Mouse (Mus musculus) myocyte (in vitro differentiated cells): ENCODE results near the gene Pusl1. TPM values are rescaled to one million over a fixed set of nuclear protein-coding genes. Genes with fewer than 3 reads are reported as not detected.
A peak's percentile ranks its signal among the peaks of the same experiment; 100 is the strongest.

ENCODE experiments used
- H3K27me3 ChIP-seq: one replicate; pipeline ENCODE4 v1.6.1; 2011; ENCODE audit not compliant: control insufficient read depth, insufficient read depth, insufficient read length
- H3K36me3 ChIP-seq: one replicate; pipeline ENCODE4 v1.6.1; 2011; ENCODE audit not compliant: control insufficient read depth, insufficient read depth
- H3K4me2 ChIP-seq: one replicate; pipeline ENCODE4 v1.6.1; 2011; ENCODE audit warnings: low read depth, control low read depth
- H3K4me3 ChIP-seq: one replicate; pipeline ENCODE4 v1.5.1; 2011; ENCODE audit warnings: mild to moderate bottlenecking, control low read depth, moderate library complexity
- H3K79me2 ChIP-seq: one replicate; pipeline ENCODE4 v1.6.1; 2011; ENCODE audit not compliant: control insufficient read depth, insufficient read depth
- H3ac ChIP-seq: one replicate; pipeline ENCODE4 v1.6.1; 2011; ENCODE audit not compliant: control insufficient read depth, insufficient read length
- CEBPB ChIP-seq: IDR thresholded peaks from 2 replicates; pipeline ENCODE4 v1.6.1; 2011; ENCODE audit warnings: mild to moderate bottlenecking, moderate library complexity; ENCODE audit not compliant: poor library complexity, insufficient read depth, severe bottlenecking
- E2F4 ChIP-seq: IDR thresholded peaks from one replicate; pipeline ENCODE4 v1.6.1; 2011; ENCODE audit warnings: mild to moderate bottlenecking, control low read depth, moderate library complexity; ENCODE audit not compliant: insufficient read depth
- MAX ChIP-seq: IDR thresholded peaks from one replicate; pipeline ENCODE4 v1.6.1; 2011; ENCODE audit warnings: low read depth, mild to moderate bottlenecking, control low read depth
- MYOD1 ChIP-seq, 3 experiments: IDR thresholded peaks; one replicate each; pipeline ENCODE4 v1.6.1; 2011; ENCODE audit warnings: control low read depth in 2 of 3, low read depth in 2 of 3, mild to moderate bottlenecking in 2 of 3, moderate library complexity in 1 of 3; ENCODE audit not compliant: insufficient read length in 2 of 3, control insufficient read depth in 1 of 3
- MYOG ChIP-seq, 3 experiments: IDR thresholded peaks; one replicate each; pipeline ENCODE4 v1.6.1; 2011; ENCODE audit warnings: control low read depth in 2 of 3, low read depth in 2 of 3, mild to moderate bottlenecking in 2 of 3; ENCODE audit not compliant: insufficient read length in 2 of 3, control insufficient read depth in 1 of 3, insufficient read depth in 1 of 3
- POLR2A ChIP-seq: IDR thresholded peaks from one replicate; pipeline ENCODE4 v1.6.1; 2011; ENCODE audit warnings: low read depth, mild to moderate bottlenecking, control low read depth, moderate library complexity; ENCODE audit not compliant: insufficient read length
- POLR2AphosphoS2 ChIP-seq: IDR thresholded peaks from one replicate; pipeline ENCODE4 v1.6.1; 2011; ENCODE audit warnings: low read depth, control low read depth; ENCODE audit not compliant: insufficient read length
- REST ChIP-seq: IDR thresholded peaks from one replicate; pipeline ENCODE4 v1.6.1; 2011; ENCODE audit warnings: mild to moderate bottlenecking, control low read depth, moderate library complexity; ENCODE audit not compliant: insufficient read depth, insufficient read length
- SRF ChIP-seq: IDR thresholded peaks from one replicate; pipeline ENCODE4 v1.6.1; 2011; ENCODE audit warnings: low read depth; ENCODE audit not compliant: control insufficient read depth, insufficient read length
- TCF12 ChIP-seq: IDR thresholded peaks from one replicate; pipeline ENCODE4 v1.6.1; 2011; ENCODE audit warnings: mild to moderate bottlenecking, control low read depth; ENCODE audit not compliant: poor library complexity, insufficient read depth, severe bottlenecking
- TCF3 ChIP-seq: IDR thresholded peaks from one replicate; pipeline ENCODE4 v1.6.1; 2011; ENCODE audit warnings: low read depth, control low read depth; ENCODE audit not compliant: insufficient read length
- USF1 ChIP-seq: IDR thresholded peaks from one replicate; pipeline ENCODE4 v1.6.1; 2011; ENCODE audit warnings: low read depth, mild to moderate bottlenecking, control low read depth, moderate library complexity
- polyA plus RNA-seq: library from polyadenylated mRNA; unstranded; fragments of >200 nt; fragmentation: generic; extraction: Trizol; gene quantifications from one replicate; pipeline ENCODE4 v1.2.1, GENCODE M21; 2012; ENCODE audit warnings: missing spikeins

Pusl1 gene
- polyA plus RNA-seq, 1 experiment, result 19.1 TPM

GRCm38 (mm10) chr4:155849792-155850451, 41.7 kb downstream of the Pusl1 start:
- peak overlapping the region; percentile 100 for H3K4me2 ChIP-seq
- no peaks in the 10 kb centered on the region for H3K36me3 ChIP-seq
- H3K4me3 ChIP-seq, result no peak overlapping the region
- H3ac ChIP-seq, result no peak overlapping the region
- H3K27me3 ChIP-seq, result no peaks in the 10 kb centered on the region
- H3K79me2 ChIP-seq, result peaks cover 45% of the 10 kb centered on the region
- TF ChIP-seq E2F4 (no peak), CEBPB (no peak)

DNA sequence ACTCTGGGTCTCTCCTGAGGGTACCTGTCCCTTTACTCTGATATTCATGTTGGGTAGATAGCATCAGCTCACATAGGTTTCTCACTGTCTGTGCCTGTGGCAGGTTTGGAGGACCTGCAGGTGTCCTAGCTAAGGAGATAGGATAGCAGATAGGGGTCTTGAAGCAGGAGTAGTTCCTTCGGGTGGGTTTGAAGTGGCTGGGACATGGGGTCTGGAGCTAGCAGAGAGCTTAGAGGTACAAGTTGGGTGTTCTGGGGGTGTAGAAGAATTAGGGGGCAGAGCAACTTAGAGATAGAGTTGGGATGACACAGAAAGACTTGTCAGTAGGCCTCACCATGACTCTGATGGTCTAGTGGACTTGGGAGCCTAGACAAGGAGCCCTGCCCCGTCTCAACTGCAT, 42.2 kb downstream of the Pusl1 start:
- Histone ChIP-seq H3ac (no peak overlapping the region), H3K27me3 (no peaks in the 10 kb centered on the region), H3K4me2 (peak overlapping the region; percentile 100), H3K36me3 (no peaks in the 10 kb centered on the region), H3K4me3 (peak overlapping the region; percentile 80), H3K79me2 (peaks cover 45% of the 10 kb centered on the region)
- TF ChIP-seq POLR2A (no peak), E2F4 (no peak)

GRCm38 (mm10) chr4:155848434-155849095, 43.0 kb downstream of the Pusl1 start:
- peak overlapping the region; percentile 80 for H3K4me3 ChIP-seq
- no peaks in the 10 kb centered on the region for H3K36me3 ChIP-seq
- H3K79me2 ChIP-seq, result peaks cover 45% of the 10 kb centered on the region
- peak overlapping the region; percentile 100 for H3K4me2 ChIP-seq
- peak overlapping the region; percentile 28 for H3ac ChIP-seq
- TF ChIP-seq USF1 (no peak), TCF12 (no peak), E2F4 (no peak), MAX (no peak), REST (no peak), MYOD1 (IDR thresholded peaks at IDR 0.05; ENCODE audit: control insufficient read depth in 1 of 3, insufficient read length in 2 of 3, low read depth in 2 of 3) (peak in 2 of 3 experiments; percentile 59 to 93), CEBPB (no peak), MYOG (IDR thresholded peaks at IDR 0.05; ENCODE audit: control insufficient read depth in 1 of 3, insufficient read depth in 1 of 3, insufficient read length in 2 of 3, low read depth in 2 of 3) (peak in 2 of 3 experiments; percentile 34 to 86), SRF (no peak), POLR2A (no peak), POLR2AphosphoS2 (no peak), TCF3 (no peak)
- H3K27me3 ChIP-seq, result no peaks in the 10 kb centered on the region

DNA sequence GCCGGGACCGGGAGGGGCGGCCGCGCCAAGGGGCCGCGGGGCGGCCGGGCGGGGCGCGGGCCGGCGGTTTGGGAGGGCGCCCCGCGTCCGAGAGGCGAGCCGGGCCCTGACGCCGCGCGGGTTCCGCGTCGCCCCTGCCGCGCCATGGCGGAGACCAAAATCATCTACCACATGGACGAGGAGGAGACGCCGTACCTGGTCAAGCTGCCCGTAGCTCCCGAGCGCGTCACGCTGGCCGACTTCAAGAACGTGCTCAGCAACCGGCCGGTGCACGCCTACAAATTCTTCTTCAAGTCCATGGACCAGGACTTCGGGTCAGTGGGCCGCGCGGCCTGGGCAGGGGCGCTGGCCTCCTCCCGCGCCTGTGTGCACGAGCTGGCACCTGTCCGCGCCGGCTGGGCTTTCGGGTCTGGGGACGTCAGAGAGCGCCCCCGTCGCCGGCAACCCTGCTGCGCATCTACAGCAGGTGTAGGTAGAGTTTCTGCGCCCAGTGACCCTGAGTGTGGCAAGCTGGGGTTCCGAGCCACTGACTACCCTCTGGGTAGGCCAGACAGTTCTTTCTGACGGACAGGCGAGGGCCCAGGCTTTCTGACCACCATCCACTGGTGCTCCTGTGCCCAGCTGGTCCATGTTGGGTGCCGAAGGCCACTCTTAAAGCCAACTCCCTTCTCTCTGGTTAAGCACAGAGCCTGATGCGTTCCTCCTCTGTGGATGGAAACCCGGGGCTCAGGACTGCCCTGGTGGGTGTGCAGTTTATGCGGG, 43.8 kb downstream of the Pusl1 start:
- no peak for TF ChIP-seq SRF
- TF ChIP-seq E2F4, result no peak
- TF ChIP-seq CEBPB, result no peak
- TF ChIP-seq POLR2A, result no peak
- TF ChIP-seq REST, result no peak
- peak in 2 of 3 experiments; percentile 15 to 66 for TF ChIP-seq MYOG (IDR thresholded peaks at IDR 0.05; ENCODE audit: control insufficient read depth in 1 of 3, insufficient read depth in 1 of 3, insufficient read length in 2 of 3, low read depth in 2 of 3)
- TF ChIP-seq POLR2AphosphoS2, result no peak
- TF ChIP-seq MAX, result no peak
- peak in 2 of 3 experiments; percentile 20 to 51 for TF ChIP-seq MYOD1 (IDR thresholded peaks at IDR 0.05; ENCODE audit: control insufficient read depth in 1 of 3, insufficient read length in 2 of 3, low read depth in 2 of 3)
- no peak for TF ChIP-seq TCF3
- Histone ChIP-seq H3K27me3 (no peaks in the 10 kb centered on the region), H3K4me2 (peak overlapping the region; percentile 100), H3K36me3 (peaks cover 2% of the 10 kb centered on the region), H3ac (peak overlapping the region; percentile 28), H3K4me3 (peak overlapping the region; percentile 80), H3K79me2 (peaks cover 45% of the 10 kb centered on the region)

GRCm38 (mm10) chr4:155846871-155847578, 44.6 kb downstream of the Pusl1 start, which contains the start of gene Dvl1:
Gene Dvl1 (plus strand): TSS chr4:155847402.
- Histone ChIP-seq H3K4me2 (peak within 1 kb of the TSS; percentile 100), H3K27me3 (no peaks in the 10 kb centered on the region), H3K36me3 (peaks cover 6% of the 10 kb centered on the region), H3K4me3 (peak within 1 kb of the TSS; percentile 80), H3ac (peak within 1 kb of the TSS; percentile 28), H3K79me2 (peaks cover 45% of the 10 kb centered on the region)
- TF ChIP-seq MYOG (IDR thresholded peaks at IDR 0.05; ENCODE audit: control insufficient read depth in 1 of 3, insufficient read depth in 1 of 3, insufficient read length in 2 of 3, low read depth in 2 of 3) (peak in 1 of 3 experiments; percentile 41), MYOD1 (IDR thresholded peaks at IDR 0.05; ENCODE audit: control insufficient read depth in 1 of 3, insufficient read length in 2 of 3, low read depth in 2 of 3) (no peak), TCF12 (no peak), REST (no peak), POLR2AphosphoS2 (peak; percentile 75), E2F4 (no peak), TCF3 (no peak), USF1 (no peak), POLR2A (peak; percentile 67), SRF (no peak), MAX (no peak), CEBPB (no peak)
